Mouse (Mus musculus): ENCODE results near the gene Smyd3. TPM values are rescaled to one million over a fixed set of nuclear protein-coding genes. Genes with fewer than 3 reads are reported as not detected.

The Smyd3 gene
- polyA plus RNA-seq, 1 experiment from 2014 or later = 18.8 TPM

GRCm38 (mm10) chr1:179220290-179220689, 297.6 kb downstream of the Smyd3 start:
- Histone ChIP-seq H3K36me3 (no peaks in the 10 kb centered on the region), H3K27ac (no peak overlapping the region), H3K9ac (no peak overlapping the region), H3K27me3 (replicated peaks) (no peaks in the 10 kb centered on the region), H3K4me3 (no peak overlapping the region), H3K4me1 (no peaks in the 10 kb centered on the region), H3K9me3 (no peaks in the 10 kb centered on the region), H3K4me2 (replicated peaks) (no peak overlapping the region)
- WGBS = 48% methylated on average over 1 of the region's 1 CpGs
- no peak for ATAC-seq (ENCODE audit: low FRiP score, low read depth)

GRCm38 (mm10) chr1:179218061-179218460, 299.8 kb downstream of the Smyd3 start:
- H3K27ac ChIP-seq = no peak overlapping the region

GRCm38 (mm10) chr1:179217036-179217435, 300.8 kb downstream of the Smyd3 start:
- Histone ChIP-seq H3K4me3 (no peak overlapping the region), H3K27me3 (replicated peaks) (no peaks in the 10 kb centered on the region), H3K4me2 (replicated peaks) (no peak overlapping the region), H3K9ac (no peak overlapping the region), H3K9me3 (no peaks in the 10 kb centered on the region), H3K27ac (no peak overlapping the region), H3K36me3 (no peaks in the 10 kb centered on the region), H3K4me1 (0 out of 2 replicates have a peak, but pooled peaks cover 3% of the 10 kb centered on the region)
- ATAC-seq (ENCODE audit: low FRiP score, low read depth) = no peak
- 36% methylated on average over 4 of the region's 4 CpGs for WGBS

More at GRCm38 (mm10) chr1:179218061-179218460, 299.8 kb downstream of the Smyd3 start:
- Histone ChIP-seq H3K4me1 (no peaks in the 10 kb centered on the region), H3K27me3 (replicated peaks) (no peaks in the 10 kb centered on the region), H3K9ac (no peak overlapping the region), H3K4me3 (no peak overlapping the region), H3K4me2 (replicated peaks) (no peak overlapping the region), H3K9me3 (no peaks in the 10 kb centered on the region), H3K36me3 (no peaks in the 10 kb centered on the region)
- 70% methylated on average over 5 of the region's 5 CpGs for WGBS
- ATAC-seq (ENCODE audit: low FRiP score, low read depth) = no peak

DNA sequence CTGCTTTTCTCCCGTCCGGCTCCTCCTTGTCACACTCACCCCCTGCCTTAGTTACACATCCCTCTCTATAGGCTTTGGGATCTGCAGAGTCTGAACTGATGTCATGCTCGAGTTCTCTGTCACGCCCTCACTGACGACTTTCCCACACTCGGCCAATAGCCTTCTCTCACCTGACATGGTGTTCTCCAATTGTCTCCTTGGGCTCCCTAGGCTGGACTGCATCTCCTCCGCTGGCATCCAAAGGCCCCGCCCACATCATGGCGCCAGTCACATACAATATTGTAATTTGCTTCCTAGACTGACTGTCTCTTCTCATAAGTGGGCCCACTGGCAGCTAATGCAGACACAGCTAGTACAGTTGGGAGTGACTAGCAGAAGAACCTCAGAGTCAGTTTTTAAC, 304.5 kb downstream of the Smyd3 start:
- 88% methylated on average over 9 of the region's 9 CpGs for WGBS
- Histone ChIP-seq H3K4me3 (no peak overlapping the region), H3K9ac (no peak overlapping the region), H3K27me3 (replicated peaks) (no peaks in the 10 kb centered on the region), H3K4me1 (0 out of 2 replicates have a peak, but pooled peaks cover 6% of the 10 kb centered on the region), H3K27ac (no peak overlapping the region), H3K4me2 (replicated peaks) (no peak overlapping the region), H3K9me3 (no peaks in the 10 kb centered on the region), H3K36me3 (no peaks in the 10 kb centered on the region)
- ATAC-seq (ENCODE audit: low FRiP score, low read depth) = no peak

GRCm38 (mm10) chr1:179212295-179212694, 305.5 kb downstream of the Smyd3 start:
- no peaks in the 10 kb centered on the region for H3K9me3 ChIP-seq
- 0 out of 2 replicates have a peak, but pooled peaks cover 6% of the 10 kb centered on the region for H3K4me1 ChIP-seq
- 42% methylated on average over 7 of the region's 7 CpGs for WGBS
- H3K4me3 ChIP-seq = no peak overlapping the region
- no peak overlapping the region for H3K9ac ChIP-seq
- H3K27ac ChIP-seq = no peak overlapping the region
- no peak overlapping the region for H3K4me2 ChIP-seq (replicated peaks)
- no peaks in the 10 kb centered on the region for H3K36me3 ChIP-seq
- no peaks in the 10 kb centered on the region for H3K27me3 ChIP-seq (replicated peaks)
- no peak for ATAC-seq (ENCODE audit: low FRiP score, low read depth)

DNA sequence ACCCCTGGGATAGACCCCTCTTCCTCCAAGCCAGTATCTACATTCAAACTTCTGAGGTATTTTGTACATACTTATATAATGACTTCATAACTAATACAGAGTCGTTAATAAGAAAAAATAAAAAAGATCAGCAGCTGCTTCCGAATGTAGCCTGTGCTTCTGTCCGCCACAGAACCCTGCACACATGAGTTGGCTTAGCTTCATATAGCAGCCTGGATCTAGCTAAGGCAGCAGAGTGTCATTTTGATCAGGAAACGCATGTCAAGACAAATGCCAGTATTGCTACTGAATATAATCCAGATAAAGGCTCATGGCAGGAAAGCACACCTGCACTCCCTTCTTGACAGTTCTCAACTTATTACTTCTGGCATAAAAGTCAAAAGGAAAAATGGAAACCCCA, 306.5 kb downstream of the Smyd3 start:
- no peak overlapping the region for H3K27ac ChIP-seq
- no peak for ATAC-seq (ENCODE audit: low FRiP score, low read depth)
- H3K4me3 ChIP-seq = no peak overlapping the region
- H3K9ac ChIP-seq = no peak overlapping the region
- H3K9me3 ChIP-seq = no peaks in the 10 kb centered on the region
- 92% methylated on average over 4 of the region's 4 CpGs for WGBS
- no peaks in the 10 kb centered on the region for H3K36me3 ChIP-seq
- H3K27me3 ChIP-seq (replicated peaks) = no peaks in the 10 kb centered on the region
- no peak overlapping the region for H3K4me2 ChIP-seq (replicated peaks)
- 0 out of 2 replicates have a peak, but pooled peaks cover 6% of the 10 kb centered on the region for H3K4me1 ChIP-seq

GRCm38 (mm10) chr1:179207846-179208595, 309.8 kb downstream of the Smyd3 start:
- H3K4me1 ChIP-seq = 0 out of 2 replicates have a peak, but pooled peaks cover 6% of the 10 kb centered on the region
- no peak overlapping the region for H3K27ac ChIP-seq
- no peak overlapping the region for H3K4me3 ChIP-seq
- no peaks in the 10 kb centered on the region for H3K36me3 ChIP-seq
- H3K27me3 ChIP-seq (replicated peaks) = no peaks in the 10 kb centered on the region
- ATAC-seq (ENCODE audit: low FRiP score, low read depth) = no peak
- no peak overlapping the region for H3K4me2 ChIP-seq (replicated peaks)
- H3K9ac ChIP-seq = no peak overlapping the region
- H3K9me3 ChIP-seq = no peaks in the 10 kb centered on the region
- 64% methylated on average over 12 of the region's 12 CpGs for WGBS

DNA sequence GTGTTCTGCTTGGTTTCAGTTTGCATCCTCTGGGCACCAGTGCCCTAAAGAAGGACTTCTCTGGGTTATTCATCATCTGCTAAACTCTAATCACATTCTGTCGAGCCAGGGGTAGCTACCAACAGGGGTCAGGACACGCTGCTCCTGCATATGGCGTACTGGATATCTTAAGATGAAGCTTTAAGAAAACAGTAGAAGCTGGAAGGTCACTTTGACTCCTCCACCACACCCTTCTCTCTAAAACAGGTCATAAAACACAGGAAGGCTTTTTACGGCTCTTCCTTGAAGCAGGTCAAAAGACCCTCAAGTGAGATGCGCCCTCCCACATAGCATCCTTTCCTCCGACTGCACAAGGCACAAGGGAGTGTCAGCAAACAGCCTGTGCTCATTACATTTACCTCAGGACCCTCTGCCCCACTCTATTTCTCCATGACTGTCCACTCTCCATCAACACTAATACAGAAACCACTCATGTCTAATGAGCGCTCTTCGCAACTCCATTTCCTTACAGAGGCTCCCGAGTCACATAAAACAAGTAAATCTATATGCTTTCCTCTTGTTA, 310.6 kb downstream of the Smyd3 start:
- no peak overlapping the region for H3K4me2 ChIP-seq (replicated peaks)
- H3K27ac ChIP-seq = no peak overlapping the region
- no peak overlapping the region for H3K4me3 ChIP-seq
- H3K9me3 ChIP-seq = no peaks in the 10 kb centered on the region
- no peak for ATAC-seq (ENCODE audit: low FRiP score, low read depth)
- 0 out of 2 replicates have a peak, but pooled peaks cover 3% of the 10 kb centered on the region for H3K4me1 ChIP-seq
- no peak overlapping the region for H3K9ac ChIP-seq
- H3K27me3 ChIP-seq (replicated peaks) = no peaks in the 10 kb centered on the region
- no peaks in the 10 kb centered on the region for H3K36me3 ChIP-seq
- 43% methylated on average over 9 of the region's 9 CpGs for WGBS

DNA sequence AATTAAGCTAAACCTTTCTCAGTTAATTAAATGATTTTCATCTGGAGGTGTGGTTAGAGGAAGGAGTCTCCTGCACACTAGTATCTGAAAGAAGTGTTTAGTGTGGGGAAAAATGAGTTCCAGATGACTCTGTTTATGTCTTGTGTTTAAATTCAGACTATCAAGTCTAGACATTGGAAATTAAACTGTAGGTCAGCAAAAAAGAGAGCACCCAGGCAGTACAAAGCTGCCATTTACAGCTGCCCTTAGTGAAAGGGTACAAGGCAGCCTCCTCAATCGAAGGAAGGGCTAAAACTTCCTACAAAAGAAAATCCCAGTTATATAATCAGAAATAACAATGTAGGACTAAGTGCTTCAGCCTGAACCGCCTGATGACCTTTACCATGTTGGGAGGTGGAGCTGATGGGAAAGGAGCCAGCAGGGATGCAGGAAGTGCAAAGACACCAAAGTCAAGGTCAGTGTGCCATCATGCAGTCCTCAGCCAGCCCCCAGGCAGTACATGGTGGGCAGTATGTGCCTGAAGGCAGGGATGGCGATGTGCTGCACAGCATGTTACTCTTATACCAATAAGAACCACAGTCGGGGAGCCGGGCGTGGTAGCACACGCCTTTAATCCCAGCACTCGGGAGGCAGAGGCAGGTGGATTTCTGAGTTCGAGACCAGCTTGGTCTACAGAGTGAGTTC, 319.2 kb downstream of the Smyd3 start:
- no peaks in the 10 kb centered on the region for H3K36me3 ChIP-seq
- H3K4me2 ChIP-seq (replicated peaks) = no peak overlapping the region
- H3K27me3 ChIP-seq (replicated peaks) = no peaks in the 10 kb centered on the region
- H3K9me3 ChIP-seq = no peaks in the 10 kb centered on the region
- peaks cover 3% of the 10 kb centered on the region; the same call in 1 of the 2 replicates for H3K4me1 ChIP-seq
- H3K4me3 ChIP-seq = no peak overlapping the region
- 81% methylated on average over 9 of the region's 9 CpGs for WGBS
- no peak for ATAC-seq (ENCODE audit: low FRiP score, low read depth)
- H3K27ac ChIP-seq = no peak overlapping the region
- H3K9ac ChIP-seq = no peak overlapping the region

- Histone ChIP-seq H3K27me3 (replicated peaks) (no peaks in the 10 kb centered on the region), H3K27ac (no peak overlapping the region)
- 49% methylated on average over 11 of the region's 11 CpGs for WGBS
Measured at GRCm38 (mm10) chr1:179197821-179198516, 319.9 kb downstream of the Smyd3 start.

DNA sequence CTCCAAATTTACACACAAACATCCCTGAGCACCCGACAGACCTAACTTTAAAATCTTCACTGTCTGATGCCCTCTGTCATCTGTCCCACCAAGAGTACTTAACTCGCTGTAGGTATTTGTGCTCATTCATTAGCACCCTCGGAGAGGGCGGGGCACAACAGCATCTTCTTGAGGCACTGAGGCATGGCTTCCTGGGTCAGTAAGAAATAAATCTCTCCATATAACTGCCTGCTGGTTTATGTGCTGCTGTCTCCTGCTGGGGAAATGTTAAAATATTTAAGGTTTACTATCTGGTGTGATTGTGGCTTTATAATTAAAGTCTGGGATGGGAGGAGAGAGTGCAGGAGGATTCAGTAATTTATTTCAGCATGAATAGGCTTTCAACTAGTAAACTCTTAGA, 320.7 kb downstream of the Smyd3 start:
- no peaks in the 10 kb centered on the region for H3K27me3 ChIP-seq (replicated peaks)
- H3K27ac ChIP-seq = no peak overlapping the region
- H3K9me3 ChIP-seq = no peaks in the 10 kb centered on the region
- peaks cover 3% of the 10 kb centered on the region; the same call in 1 of the 2 replicates for H3K4me1 ChIP-seq
- WGBS = 18% methylated on average over 4 of the region's 4 CpGs
- ATAC-seq (ENCODE audit: low FRiP score, low read depth) = no peak
- H3K4me2 ChIP-seq (replicated peaks) = no peak overlapping the region
- no peak overlapping the region for H3K4me3 ChIP-seq
- no peaks in the 10 kb centered on the region for H3K36me3 ChIP-seq
- no peak overlapping the region for H3K9ac ChIP-seq

More at GRCm38 (mm10) chr1:179197821-179198516, 319.9 kb downstream of the Smyd3 start:
- Histone ChIP-seq H3K9me3 (no peaks in the 10 kb centered on the region), H3K4me2 (replicated peaks) (no peak overlapping the region), H3K4me3 (no peak overlapping the region), H3K36me3 (no peaks in the 10 kb centered on the region), H3K9ac (no peak overlapping the region), H3K4me1 (peaks cover 3% of the 10 kb centered on the region; the same call in 1 of the 2 replicates)
- ATAC-seq (ENCODE audit: low FRiP score, low read depth) = no peak

- no peak for ATAC-seq (ENCODE audit: low FRiP score, low read depth)
Measured at GRCm38 (mm10) chr1:179196422-179196821, 321.4 kb downstream of the Smyd3 start.

More at GRCm38 (mm10) chr1:179196422-179196821, 321.4 kb downstream of the Smyd3 start:
- Histone ChIP-seq H3K9ac (no peak overlapping the region), H3K4me3 (no peak overlapping the region), H3K4me1 (peaks cover 3% of the 10 kb centered on the region; the same call in 1 of the 2 replicates), H3K27me3 (replicated peaks) (no peaks in the 10 kb centered on the region), H3K27ac (no peak overlapping the region), H3K36me3 (no peaks in the 10 kb centered on the region), H3K9me3 (no peaks in the 10 kb centered on the region), H3K4me2 (replicated peaks) (no peak overlapping the region)
